Mouse (Mus musculus) hindbrain, postnatal 0 days (tissue): ENCODE data around the gene H2al1g. TPM values are rescaled to one million over a fixed set of nuclear protein-coding genes. Genes with fewer than 3 reads are reported as not detected.

ENCODE experiments used
- ATAC-seq: fragments of 200-750 bp; cut with Nextera tagmentation; 2 replicates; pipeline ENCODE4 v1.8.0; 2017; ENCODE audit warnings: mild to moderate bottlenecking, moderate TSS enrichment, moderate library complexity
- DNase-seq: peaks from one replicate; pipeline ENCODE4 v3.0.0-alpha.2; 2015; ENCODE audit warnings: low spot score
- H3K27ac ChIP-seq: fragments of 300-500 bp; sonication (generic); 2 replicates; pipeline ENCODE4 v1.5.1; 2014; ENCODE audit warnings: mild to moderate bottlenecking
- H3K27me3 ChIP-seq: fragments of 300-500 bp; sonication (generic); 2 replicates; pipeline ENCODE4 v1.6.1; 2014; ENCODE audit warnings: low read length, mixed read lengths; ENCODE audit not compliant: insufficient read depth
- H3K36me3 ChIP-seq: fragments of 300-500 bp; sonication (generic); 2 replicates; pipeline ENCODE4 v1.6.1; 2014; ENCODE audit warnings: low read length, mixed read lengths; ENCODE audit not compliant: insufficient read depth
- H3K4me1 ChIP-seq: fragments of 300-500 bp; sonication (generic); 2 replicates; pipeline ENCODE4 v1.6.1; 2014; ENCODE audit warnings: antibody characterized with exemption, low read length, mixed read lengths; ENCODE audit not compliant: insufficient read depth
- H3K4me2 ChIP-seq: fragments of 300-500 bp; sonication (generic); 2 replicates; pipeline ENCODE4 v1.6.1; 2014; ENCODE audit warnings: low read depth, mild to moderate bottlenecking, low read length, moderate library complexity, mixed read lengths
- H3K4me3 ChIP-seq: fragments of 300-500 bp; sonication (generic); 2 replicates; pipeline ENCODE4 v1.5.1; 2014; ENCODE audit warnings: low read length
- H3K9ac ChIP-seq: fragments of 300-500 bp; sonication (generic); replicated peaks from 2 replicates; pipeline ENCODE4 v1.6.1; 2014; ENCODE audit warnings: mild to moderate bottlenecking, low read length, moderate library complexity, mixed read lengths
- H3K9me3 ChIP-seq: fragments of 300-500 bp; sonication (generic); 2 replicates; pipeline ENCODE4 v1.6.1; 2016; ENCODE audit warnings: low read length, mixed read lengths
- CTCF ChIP-seq: IDR thresholded peaks from 2 replicates; pipeline ENCODE4 v1.5.1; 2016; ENCODE audit warnings: antibody characterized with exemption, control low read depth, low read depth
- WGBS: fragments of 180-500 bp; shearing (Covaris S2); extraction: QIAGEN DNeasy Blood & Tissue Kit; methylation state at CpG from one replicate; pipeline ENCODE4 v1.1.7; 2014; 5-methylcytosine and 5-hydroxymethylcytosine counted together
- polyA plus RNA-seq: library from polyadenylated mRNA; unstranded; fragments of >200 nt; fragmentation: Nextera tagmentation; extraction: Ambion mirVana; gene quantifications from 2 replicates; pipeline ENCODE4 v1.2.1, GENCODE M21; 2015
- total RNA-seq: library from RNA; depleted of rRNA; stranded (reverse); fragments of >200 nt; gene quantifications from 2 replicates; pipeline ENCODE4 v1.2.3, GENCODE M21; 2014; rRNA removed

H2al1g gene
- total and polyA plus RNA-seq, 2 experiments from 2014 or later, result not detected

GRCm38 (mm10) chrX:11346756-11347155, 28.7 kb downstream of the H2al1g start:
- H3K36me3 ChIP-seq, result no peaks in the 10 kb centered on the region
- H3K27ac ChIP-seq, result no peak overlapping the region
- no peaks in the 10 kb centered on the region for H3K9me3 ChIP-seq
- no peak overlapping the region for H3K4me3 ChIP-seq
- 78% methylated on average over 3 of the region's 3 CpGs for WGBS
- H3K4me1 ChIP-seq, result no peaks in the 10 kb centered on the region
- DNase-seq (no peak), ATAC-seq (no peak)
- H3K9ac ChIP-seq, result no peak overlapping the region
- no peaks in the 10 kb centered on the region for H3K27me3 ChIP-seq
- H3K4me2 ChIP-seq, result no peak overlapping the region
- TF ChIP-seq CTCF, result no peak

GRCm38 (mm10) chrX:11360823-11361222, 42.8 kb downstream of the H2al1g start:
- WGBS, result 78% methylated on average over 6 of the region's 6 CpGs
- no peaks in the 10 kb centered on the region for H3K27me3 ChIP-seq
- no peak overlapping the region for H3K4me2 ChIP-seq
- H3K36me3 ChIP-seq, result no peaks in the 10 kb centered on the region
- H3K9ac ChIP-seq, result no peak overlapping the region
- TF ChIP-seq CTCF, result no peak
- no peaks in the 10 kb centered on the region for H3K9me3 ChIP-seq
- H3K27ac ChIP-seq, result no peak overlapping the region
- H3K4me3 ChIP-seq, result no peak overlapping the region
- no peak for ATAC-seq
- no peak for DNase-seq
- H3K4me1 ChIP-seq, result no peaks in the 10 kb centered on the region

GRCm38 (mm10) chrX:11361261-11361660, 43.2 kb downstream of the H2al1g start:
- Histone ChIP-seq H3K9ac (no peak overlapping the region), H3K27ac (no peak overlapping the region), H3K9me3 (no peaks in the 10 kb centered on the region), H3K27me3 (no peaks in the 10 kb centered on the region), H3K36me3 (no peaks in the 10 kb centered on the region), H3K4me1 (no peaks in the 10 kb centered on the region), H3K4me2 (no peak overlapping the region), H3K4me3 (no peak overlapping the region)
- ATAC-seq (no peak), DNase-seq (no peak)
- no peak for TF ChIP-seq CTCF
- 89% methylated on average over 2 of the region's 2 CpGs for WGBS

GRCm38 (mm10) chrX:11363890-11364289, 45.8 kb downstream of the H2al1g start:
- DNase-seq, result peak; percentile 61
- Histone ChIP-seq H3K9ac (no peak overlapping the region), H3K4me3 (no peak overlapping the region), H3K9me3 (no peaks in the 10 kb centered on the region), H3K27me3 (no peaks in the 10 kb centered on the region), H3K27ac (no peak overlapping the region), H3K4me2 (no peak overlapping the region), H3K36me3 (no peaks in the 10 kb centered on the region), H3K4me1 (no peaks in the 10 kb centered on the region)
- ATAC-seq, result peak; percentile 53; the same call in 1 of the 2 replicates
- no peak for TF ChIP-seq CTCF
- WGBS, result 41% methylated on average over 6 of the region's 6 CpGs

- H3K4me1 ChIP-seq, result no peaks in the 10 kb centered on the region
- TF ChIP-seq CTCF, result no peak
- H3K27me3 ChIP-seq, result no peaks in the 10 kb centered on the region
- WGBS, result 38% methylated on average over 12 of the region's 12 CpGs
- H3K4me3 ChIP-seq, result no peak overlapping the region
- H3K27ac ChIP-seq, result no peak overlapping the region
- no peak overlapping the region for H3K9ac ChIP-seq
- H3K9me3 ChIP-seq, result no peaks in the 10 kb centered on the region
- H3K36me3 ChIP-seq, result no peaks in the 10 kb centered on the region
- DNase-seq (peak; percentile 49), ATAC-seq (no peak)
- no peak overlapping the region for H3K4me2 ChIP-seq
Observed at GRCm38 (mm10) chrX:11365151-11365550, 47.1 kb downstream of the H2al1g start.

Other genes starting within 250 kb of the H2al1g start
- gene H2al1a, start 19.0 kb upstream of the H2al1g start, total RNA-seq, result not detected in 2 replicates
- gene H2al1a, start 19.0 kb upstream of the H2al1g start, polyA plus RNA-seq, result not detected in 2 replicates
- gene H2al1b, start 15.8 kb upstream of the H2al1g start, total RNA-seq, result not detected in 2 replicates
- gene H2al1b, start 15.8 kb upstream of the H2al1g start, polyA plus RNA-seq, result not detected in 2 replicates
- gene H2al1c, start 12.6 kb upstream of the H2al1g start, total RNA-seq, result not detected in 2 replicates
- not detected in 2 replicates for gene H2al1c, start 12.6 kb upstream of the H2al1g start, polyA plus RNA-seq
- gene H2al1d, start 9.4 kb upstream of the H2al1g start, total RNA-seq, result not detected in 2 replicates
- not detected in 2 replicates for gene H2al1d, start 9.4 kb upstream of the H2al1g start, polyA plus RNA-seq
- gene H2al1e, start 6.3 kb upstream of the H2al1g start, total RNA-seq, result not detected in 2 replicates
- gene H2al1e, start 6.3 kb upstream of the H2al1g start, polyA plus RNA-seq, result not detected in 2 replicates
- not detected in 2 replicates for gene H2al1f, start 3.1 kb upstream of the H2al1g start, total RNA-seq
- not detected in 2 replicates for gene H2al1f, start 3.1 kb upstream of the H2al1g start, polyA plus RNA-seq
- gene H2al1h, start 3.2 kb downstream of the H2al1g start, total RNA-seq, result not detected in 2 replicates
- not detected in 2 replicates for gene H2al1h, start 3.2 kb downstream of the H2al1g start, polyA plus RNA-seq
- not detected in 2 replicates for gene H2al1i, start 6.4 kb downstream of the H2al1g start, total RNA-seq
- gene H2al1i, start 6.4 kb downstream of the H2al1g start, polyA plus RNA-seq, result not detected in 2 replicates
- gene H2al1j, start 9.6 kb downstream of the H2al1g start, total RNA-seq, result not detected in 2 replicates
- not detected in 2 replicates for gene H2al1j, start 9.6 kb downstream of the H2al1g start, polyA plus RNA-seq